Mouse (Mus musculus) embryonic facial prominence, embryonic 11.5 days (tissue): ENCODE data around the gene Fkbp2. TPM values are rescaled to one million over a fixed set of nuclear protein-coding genes. Genes with fewer than 3 reads are reported as not detected.

Experiments
- ATAC-seq: fragments of 200-750 bp; cut with Nextera tagmentation; replicated peaks from 2 replicates; pipeline ENCODE4 v1.8.0; 2017; ENCODE audit warnings: low read depth; ENCODE audit not compliant: insufficient number of reproducible peaks, low FRiP score, low TSS enrichment
- DNase-seq: peaks from one replicate; pipeline ENCODE4 v3.0.0-alpha.2; 2015; ENCODE audit warnings: low spot score
- H3K27ac ChIP-seq: fragments of 300-500 bp; sonication (generic); replicated peaks from 2 replicates; pipeline ENCODE4 v1.5.1; 2014; ENCODE audit warnings: mild to moderate bottlenecking, low read depth, low read length, control low read depth
- H3K27me3 ChIP-seq: fragments of 300-500 bp; sonication (generic); 2 replicates; pipeline ENCODE4 v1.6.1; 2014; ENCODE audit warnings: mild to moderate bottlenecking, low read length, moderate library complexity, mixed read lengths; ENCODE audit not compliant: control insufficient read depth, insufficient read depth
- H3K36me3 ChIP-seq: fragments of 300-500 bp; sonication (generic); replicated peaks from 2 replicates; pipeline ENCODE4 v1.6.1; 2014; ENCODE audit warnings: low read depth, mild to moderate bottlenecking, low read length, moderate library complexity, mixed read lengths; ENCODE audit not compliant: control insufficient read depth, insufficient read depth
- H3K4me1 ChIP-seq: fragments of 300-500 bp; sonication (generic); 2 replicates; pipeline ENCODE4 v1.6.1; 2014; ENCODE audit warnings: low read length, mixed read lengths; ENCODE audit not compliant: control insufficient read depth, insufficient read depth
- H3K4me2 ChIP-seq: fragments of 300-500 bp; sonication (generic); 2 replicates; pipeline ENCODE4 v1.6.1; 2014; ENCODE audit warnings: low read depth, mild to moderate bottlenecking, control low read depth, low read length, moderate library complexity
- H3K4me3 ChIP-seq: fragments of 300-500 bp; sonication (generic); 2 replicates; pipeline ENCODE4 v1.5.1; 2014; ENCODE audit warnings: low read depth, low read length, control low read depth
- H3K9ac ChIP-seq: fragments of 300-500 bp; sonication (generic); replicated peaks from 2 replicates; pipeline ENCODE4 v1.6.1; 2014; ENCODE audit warnings: mild to moderate bottlenecking, control low read depth, low read length
- H3K9me3 ChIP-seq: fragments of 300-500 bp; sonication (generic); replicated peaks from 2 replicates; pipeline ENCODE4 v1.6.1; 2016; ENCODE audit warnings: mild to moderate bottlenecking, low read length, inconsistent platforms, mixed read lengths; ENCODE audit not compliant: control insufficient read depth
- WGBS: fragments of 180-500 bp; shearing (Covaris S2); extraction: QIAGEN DNeasy Blood & Tissue Kit; methylation state at CpG from one replicate; pipeline ENCODE4 v1.1.7; 2014; 5-methylcytosine and 5-hydroxymethylcytosine counted together
- polyA plus RNA-seq: library from polyadenylated mRNA; unstranded; fragments of >200 nt; fragmentation: Nextera tagmentation; extraction: Ambion mirVana; gene quantifications from 2 replicates; pipeline ENCODE4 v1.2.1, GENCODE M21; 2014

Gene Fkbp2
- polyA plus RNA-seq, 1 experiment from 2014 or later: 65.1 TPM

GRCm38 (mm10) chr19:6931002-6931401 is 49.3 kb downstream of the Fkbp2 start:
- peaks cover 3% of the 10 kb centered on the region; the same call in 1 of the 2 replicates for H3K4me1 ChIP-seq
- H3K27ac ChIP-seq: no peak overlapping the region
- H3K4me2 ChIP-seq: no peak overlapping the region
- 0% methylated on average over 2 of the region's 2 CpGs for WGBS
- DNase-seq (no peak), ATAC-seq (no peak)
- H3K4me3 ChIP-seq: no peak overlapping the region
- peaks cover 3% of the 10 kb centered on the region; the same call in 1 of the 2 replicates for H3K9me3 ChIP-seq
- no peaks in the 10 kb centered on the region for H3K36me3 ChIP-seq
- H3K27me3 ChIP-seq: peaks cover 80% of the 10 kb centered on the region
- H3K9ac ChIP-seq: no peak overlapping the region

DNA sequence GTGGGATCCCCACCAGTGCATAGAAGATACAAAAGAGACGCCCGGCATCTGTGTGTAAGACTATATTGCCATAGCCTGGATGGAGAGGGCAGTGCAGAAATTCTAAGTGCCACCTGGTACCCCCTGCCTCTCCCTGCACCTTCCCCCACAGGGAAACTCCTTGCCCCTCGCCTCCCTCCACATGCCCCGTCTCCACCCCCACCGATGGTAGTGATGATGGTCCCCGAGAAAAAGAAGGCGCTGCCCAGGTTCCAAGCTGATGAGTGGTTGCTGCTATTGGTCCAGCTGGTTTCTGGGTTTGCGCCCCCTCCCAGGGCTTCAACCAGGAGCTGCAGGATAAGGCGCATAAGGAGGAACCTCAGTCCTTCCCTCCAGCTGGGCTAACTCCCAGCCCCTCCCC is 52.2 kb downstream of the Fkbp2 start:
- no peaks in the 10 kb centered on the region for H3K36me3 ChIP-seq
- peaks cover 3% of the 10 kb centered on the region; the same call in 1 of the 2 replicates for H3K9me3 ChIP-seq
- DNase-seq: no peak
- no peak overlapping the region; the same call in 1 of the 2 replicates for H3K9ac ChIP-seq
- 14% methylated on average over 9 of the region's 9 CpGs for WGBS
- 0 out of 2 replicates have a peak, but pooled peaks cover 4% of the 10 kb centered on the region for H3K4me1 ChIP-seq
- no peak overlapping the region for H3K4me2 ChIP-seq
- ATAC-seq: no peak
- H3K27me3 ChIP-seq: peaks cover 78% of the 10 kb centered on the region
- H3K27ac ChIP-seq: no peak overlapping the region
- H3K4me3 ChIP-seq: no peak overlapping the region

Other genes with a start within 250 kb of the Fkbp2 start
- gene Rps6ka4, start 139.9 kb downstream of the Fkbp2 start, polyA plus RNA-seq: 5.9 TPM in 2 replicates
- 0.39 and 0.88 TPM in 2 replicates for gene Ccdc88b, start 122.3 kb downstream of the Fkbp2 start, polyA plus RNA-seq
- gene Trmt112, start 70.8 kb downstream of the Fkbp2 start, polyA plus RNA-seq: 159 and 166 TPM in 2 replicates
- 110 and 128 TPM in 2 replicates for gene Prdx5, start 70.4 kb downstream of the Fkbp2 start, polyA plus RNA-seq
- 2.7 and 3.3 TPM in 2 replicates for gene Esrra, start 58.7 kb downstream of the Fkbp2 start, polyA plus RNA-seq
- gene Catsperz, start 55.1 kb downstream of the Fkbp2 start, polyA plus RNA-seq: 1.0 and 1.9 TPM in 2 replicates
- gene Kcnk4, start 46.0 kb downstream of the Fkbp2 start, polyA plus RNA-seq: 0.26 and 0.32 TPM in 2 replicates
- gene Bad, start 38.6 kb downstream of the Fkbp2 start, polyA plus RNA-seq: 57.4 and 60.7 TPM in 2 replicates
- 18.1 and 21.9 TPM in 2 replicates for gene Gpr137, start 38.0 kb downstream of the Fkbp2 start, polyA plus RNA-seq
- 247 and 268 TPM in 2 replicates for gene Ppp1r14b, start 5.5 kb downstream of the Fkbp2 start, polyA plus RNA-seq
- 22.6 and 26.8 TPM in 2 replicates for gene Plcb3, start 4.0 kb downstream of the Fkbp2 start, polyA plus RNA-seq
- gene Vegfb, start 7.2 kb upstream of the Fkbp2 start, polyA plus RNA-seq: 26.7 and 30.5 TPM in 2 replicates
- gene Dnajc4, start 12.1 kb upstream of the Fkbp2 start, polyA plus RNA-seq: 16.1 and 18.0 TPM in 2 replicates
- gene Nudt22, start 15.6 kb upstream of the Fkbp2 start, polyA plus RNA-seq: 19.5 and 19.6 TPM in 2 replicates
- 8.0 and 11.7 TPM in 2 replicates for gene Trpt1, start 15.6 kb upstream of the Fkbp2 start, polyA plus RNA-seq
- gene Fermt3, start 39.0 kb upstream of the Fkbp2 start, polyA plus RNA-seq: 6.3 and 6.6 TPM in 2 replicates
- gene Stip1, start 59.5 kb upstream of the Fkbp2 start, polyA plus RNA-seq: 400 and 412 TPM in 2 replicates
- 5.0 and 6.9 TPM in 2 replicates for gene Macrod1, start 76.3 kb upstream of the Fkbp2 start, polyA plus RNA-seq
- 3.0 and 4.4 TPM in 2 replicates for gene Flrt1, start 125.2 kb upstream of the Fkbp2 start, polyA plus RNA-seq
- gene Otub1, start 225.8 kb upstream of the Fkbp2 start, polyA plus RNA-seq: 217 and 252 TPM in 2 replicates
- gene Cox8a, start 237.1 kb upstream of the Fkbp2 start, polyA plus RNA-seq: 741 and 769 TPM in 2 replicates